Mouse (Mus musculus): Measurements from ENCODE around the gene Cdc123. TPM values are rescaled to one million over a fixed set of nuclear protein-coding genes. Genes with fewer than 3 reads are reported as not detected.
"Not testable (repeated sequence)": the region's sequence is repeated elsewhere in the genome, so short reads cannot be mapped to it uniquely, and the experiment has no call there.

Cdc123 gene
- total RNA-seq, 2 experiments from 2014 or later: 139 to 167 TPM

GRCm38 (mm10) chr2:5810036-5810718, 34.8 kb downstream of the Cdc123 start:
- no peak for DNase-seq (ENCODE audit: low spot score in 2 of 2)
- intact Hi-C loops (cut with DNase I): no loop called here

GRCm38 (mm10) chr2:5806201-5806600, 38.8 kb downstream of the Cdc123 start:
- intact Hi-C loops (cut with DNase I); DNase-seq (ENCODE audit: low spot score in 2 of 2): not testable (repeated sequence)

GRCm38 (mm10) chr2:5805228-5805627, 39.7 kb downstream of the Cdc123 start:
- no peak for DNase-seq (ENCODE audit: low spot score in 2 of 2)
- intact Hi-C loops (cut with DNase I): no loop called here

GRCm38 (mm10) chr2:5804440-5805045, 40.4 kb downstream of the Cdc123 start:
- DNase-seq (ENCODE audit: low spot score in 2 of 2): no peak
- intact Hi-C loops (cut with DNase I): no loop called here

- DNase-seq (ENCODE audit: low spot score in 2 of 2): no peak
- intact Hi-C loops (cut with DNase I): no loop called here
These were observed 42.9 kb downstream of the Cdc123 start for GRCm38 (mm10) chr2:5801927-5802590.

- no peak for DNase-seq (ENCODE audit: low spot score in 2 of 2)
- intact Hi-C loops (cut with DNase I): no loop called here
These were observed 43.8 kb downstream of the Cdc123 start for GRCm38 (mm10) chr2:5801182-5801640.

GRCm38 (mm10) chr2:5797816-5798672, 46.9 kb downstream of the Cdc123 start:
- intact Hi-C loops (cut with DNase I): no loop called here

GRCm38 (mm10) chr2:5793771-5794170, 51.2 kb downstream of the Cdc123 start:
- intact Hi-C loops (cut with DNase I): no loop called here
- no peak for DNase-seq (ENCODE audit: low spot score in 2 of 2)

More at GRCm38 (mm10) chr2:5797816-5798672, 46.9 kb downstream of the Cdc123 start:
- no peak for DNase-seq (ENCODE audit: low spot score in 2 of 2)

- intact Hi-C loops (cut with DNase I): no loop called here
- DNase-seq (ENCODE audit: low spot score in 2 of 2): no peak
These were observed 52.9 kb downstream of the Cdc123 start for GRCm38 (mm10) chr2:5792056-5792455.

GRCm38 (mm10) chr2:5789625-5790160, 55.3 kb downstream of the Cdc123 start:
- intact Hi-C loops (cut with DNase I): no loop called here
- no peak for DNase-seq (ENCODE audit: low spot score in 2 of 2)

GRCm38 (mm10) chr2:5787391-5787790, 57.6 kb downstream of the Cdc123 start:
- intact Hi-C loops (cut with DNase I): no loop called here
- no peak for DNase-seq (ENCODE audit: low spot score in 2 of 2)

GRCm38 (mm10) chr2:5772464-5772863, 72.5 kb downstream of the Cdc123 start:
- intact Hi-C loops (cut with DNase I): loop anchor here (5.0 to 10.0 kb wide), 3 partner anchors 55 to 678 kb away; no protein-coding TSS in a partner anchor
- DNase-seq (ENCODE audit: low spot score in 2 of 2): no peak

GRCm38 (mm10) chr2:5770708-5771241, 74.2 kb downstream of the Cdc123 start:
- intact Hi-C loops (cut with DNase I): loop anchor here (5.0 to 10.0 kb wide), 3 partner anchors 53 to 676 kb away; no protein-coding TSS in a partner anchor
- peak; percentile 9 to 43 for DNase-seq (ENCODE audit: low spot score in 2 of 2)

- no peak for DNase-seq (ENCODE audit: low spot score in 2 of 2)
- intact Hi-C loops (cut with DNase I): loop anchor here (5.0 to 10.0 kb wide), 3 partner anchors 52 to 675 kb away; no protein-coding TSS in a partner anchor
These were observed 75.3 kb downstream of the Cdc123 start for GRCm38 (mm10) chr2:5769630-5770029.

- intact Hi-C loops (cut with DNase I): no loop called here
- no peak for DNase-seq (ENCODE audit: low spot score in 2 of 2)
These were observed 76.0 kb downstream of the Cdc123 start for GRCm38 (mm10) chr2:5768946-5769345.

- intact Hi-C loops (cut with DNase I): no loop called here
These were observed 82.9 kb downstream of the Cdc123 start for GRCm38 (mm10) chr2:5762031-5762430.

GRCm38 (mm10) chr2:5760479-5761008, 84.4 kb downstream of the Cdc123 start:
- intact Hi-C loops (cut with DNase I): no loop called here
- DNase-seq (ENCODE audit: low spot score in 2 of 2): no peak

More at GRCm38 (mm10) chr2:5762031-5762430, 82.9 kb downstream of the Cdc123 start:
- no peak for DNase-seq (ENCODE audit: low spot score in 2 of 2)

GRCm38 (mm10) chr2:5758569-5758968, 86.4 kb downstream of the Cdc123 start:
- no peak for DNase-seq (ENCODE audit: low spot score in 2 of 2)
- intact Hi-C loops (cut with DNase I): no loop called here

GRCm38 (mm10) chr2:5750872-5751271, 94.1 kb downstream of the Cdc123 start:
- DNase-seq (ENCODE audit: low spot score in 2 of 2): no peak
- intact Hi-C loops (cut with DNase I): no loop called here

Measured in left cerebral cortex, postnatal 36 days (tissue).